Mouse (Mus musculus) forebrain, embryonic 15.5 days (tissue): ENCODE results near the gene Lef1. TPM values are rescaled to one million over a fixed set of nuclear protein-coding genes. Genes with fewer than 3 reads are reported as not detected.

Source experiments
- ATAC-seq: fragments of 200-750 bp; cut with Nextera tagmentation; replicated peaks from 2 replicates; pipeline ENCODE4 v1.8.0; 2017; ENCODE audit warnings: mild to moderate bottlenecking, moderate TSS enrichment, moderate library complexity
- H3K27ac ChIP-seq: fragments of 300-500 bp; sonication (generic); replicated peaks from 2 replicates; pipeline ENCODE4 v1.5.1; 2015; ENCODE audit warnings: mild to moderate bottlenecking, inconsistent platforms
- H3K27me3 ChIP-seq: fragments of 300-500 bp; sonication (generic); 2 replicates; pipeline ENCODE4 v1.6.1; 2015; ENCODE audit warnings: inconsistent platforms
- H3K36me3 ChIP-seq: fragments of 300-500 bp; sonication (generic); 2 replicates; pipeline ENCODE4 v1.6.1; 2015; ENCODE audit warnings: mild to moderate bottlenecking, inconsistent platforms
- H3K4me1 ChIP-seq: fragments of 300-500 bp; sonication (generic); 2 replicates; pipeline ENCODE4 v1.6.1; 2015; ENCODE audit warnings: inconsistent platforms
- H3K4me2 ChIP-seq: fragments of 300-500 bp; sonication (generic); replicated peaks from 2 replicates; pipeline ENCODE4 v1.6.1; 2015; ENCODE audit warnings: mild to moderate bottlenecking, inconsistent platforms
- H3K4me3 ChIP-seq: fragments of 300-500 bp; sonication (generic); 2 replicates; pipeline ENCODE4 v1.5.1; 2015; ENCODE audit warnings: mild to moderate bottlenecking, inconsistent platforms
- H3K9ac ChIP-seq: fragments of 300-500 bp; sonication (generic); replicated peaks from 2 replicates; pipeline ENCODE4 v1.6.1; 2015; ENCODE audit warnings: mild to moderate bottlenecking, inconsistent platforms
- H3K9me3 ChIP-seq: fragments of 300-500 bp; sonication (generic); 2 replicates; pipeline ENCODE4 v1.6.1; 2016; ENCODE audit warnings: inconsistent platforms
- WGBS: fragments of 180-500 bp; shearing (Covaris S2); methylation state at CpG from one replicate; pipeline ENCODE4 v1.1.7; 2015; ENCODE audit warnings: mixed read lengths; 5-methylcytosine and 5-hydroxymethylcytosine counted together
- polyA plus RNA-seq: library from polyadenylated mRNA; unstranded; fragments of >200 nt; fragmentation: Nextera tagmentation; extraction: Ambion mirVana; gene quantifications from 2 replicates; pipeline ENCODE4 v1.2.1, GENCODE M21; 2015

Lef1 gene
- polyA plus RNA-seq, 1 experiment from 2014 or later: 14.3 TPM

DNA sequence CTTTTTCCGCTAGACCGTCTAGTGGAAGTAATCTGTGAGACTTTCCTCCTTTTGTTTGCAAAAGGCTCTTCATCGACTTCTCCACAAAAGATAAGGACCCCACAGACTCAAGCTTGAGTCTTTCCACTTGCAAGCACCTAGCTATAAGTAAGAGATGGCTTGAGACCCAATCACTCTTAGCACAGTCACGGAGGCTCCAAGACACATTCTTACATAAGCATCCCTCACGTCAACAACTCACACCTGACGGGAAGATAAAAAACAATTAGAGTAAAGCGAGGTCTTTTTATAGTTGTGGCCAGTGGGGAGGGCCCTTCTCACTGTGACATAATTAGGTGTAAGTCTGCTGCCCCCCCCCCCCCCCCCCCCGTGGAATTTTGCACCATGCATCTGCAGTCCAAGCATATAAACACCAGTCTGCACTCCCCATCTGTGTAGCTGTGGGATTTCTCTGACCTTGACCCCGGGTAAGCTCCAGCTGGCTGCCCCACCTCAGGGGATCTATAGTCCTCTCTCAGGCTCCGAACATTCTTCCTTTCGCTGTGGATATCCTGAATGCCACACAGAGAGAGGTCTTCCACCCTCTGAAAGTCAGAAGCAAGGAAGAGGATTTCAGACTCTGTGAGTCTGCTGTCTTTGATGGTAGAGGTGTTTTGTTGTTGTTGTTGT is 61.2 kb downstream of the Lef1 start:
- H3K36me3 ChIP-seq: no peaks in the 10 kb centered on the region
- H3K4me3 ChIP-seq: no peak overlapping the region
- no peak overlapping the region for H3K27ac ChIP-seq
- no peaks in the 10 kb centered on the region for H3K27me3 ChIP-seq
- H3K9ac ChIP-seq: no peak overlapping the region
- 55% methylated on average over 11 of the region's 11 CpGs for WGBS
- H3K4me1 ChIP-seq: 0 out of 2 replicates have a peak, but pooled peaks cover 5% of the 10 kb centered on the region
- no peak for ATAC-seq
- H3K9me3 ChIP-seq: no peaks in the 10 kb centered on the region
- H3K4me2 ChIP-seq: no peak overlapping the region

GRCm38 (mm10) chr3:131172293-131172692 is 62.0 kb downstream of the Lef1 start:
- Histone ChIP-seq H3K9me3 (no peaks in the 10 kb centered on the region), H3K27ac (no peak overlapping the region), H3K4me3 (no peak overlapping the region), H3K27me3 (no peaks in the 10 kb centered on the region), H3K4me1 (0 out of 2 replicates have a peak, but pooled peaks cover 5% of the 10 kb centered on the region), H3K4me2 (no peak overlapping the region), H3K9ac (no peak overlapping the region), H3K36me3 (no peaks in the 10 kb centered on the region)
- 87% methylated on average over 4 of the region's 4 CpGs for WGBS
- ATAC-seq: no peak

GRCm38 (mm10) chr3:131181006-131181405 is 70.7 kb downstream of the Lef1 start:
- no peak overlapping the region for H3K4me2 ChIP-seq

GRCm38 (mm10) chr3:131182158-131182557 is 71.9 kb downstream of the Lef1 start:
- Histone ChIP-seq H3K4me2 (no peak overlapping the region), H3K27me3 (no peaks in the 10 kb centered on the region), H3K4me1 (peaks cover 17% of the 10 kb centered on the region), H3K9ac (no peak overlapping the region), H3K27ac (no peak overlapping the region), H3K9me3 (no peaks in the 10 kb centered on the region), H3K36me3 (no peaks in the 10 kb centered on the region), H3K4me3 (no peak overlapping the region)
- ATAC-seq: peak; percentile 55; the same call in 1 of the 2 replicates
- 15% methylated on average over 6 of the region's 6 CpGs for WGBS

More at GRCm38 (mm10) chr3:131181006-131181405, 70.7 kb downstream of the Lef1 start:
- H3K9me3 ChIP-seq: no peaks in the 10 kb centered on the region
- no peaks in the 10 kb centered on the region for H3K36me3 ChIP-seq
- H3K4me3 ChIP-seq: no peak overlapping the region
- H3K27me3 ChIP-seq: no peaks in the 10 kb centered on the region
- no peak overlapping the region for H3K9ac ChIP-seq
- 65% methylated on average over 11 of the region's 11 CpGs for WGBS
- ATAC-seq: no peak
- no peak overlapping the region for H3K27ac ChIP-seq
- H3K4me1 ChIP-seq: peaks cover 17% of the 10 kb centered on the region

- no peaks in the 10 kb centered on the region for H3K27me3 ChIP-seq
- no peak overlapping the region for H3K4me3 ChIP-seq
- H3K9ac ChIP-seq: no peak overlapping the region
- 88% methylated on average over 5 of the region's 5 CpGs for WGBS
- H3K9me3 ChIP-seq: no peaks in the 10 kb centered on the region
- H3K4me2 ChIP-seq: no peak overlapping the region
- H3K27ac ChIP-seq: no peak overlapping the region
- H3K36me3 ChIP-seq: no peaks in the 10 kb centered on the region
- ATAC-seq: no peak
- H3K4me1 ChIP-seq: peaks cover 16% of the 10 kb centered on the region
Measured at GRCm38 (mm10) chr3:131186193-131186592, 75.9 kb downstream of the Lef1 start.

GRCm38 (mm10) chr3:131190239-131190638 is 80.0 kb downstream of the Lef1 start:
- Histone ChIP-seq H3K36me3 (no peaks in the 10 kb centered on the region), H3K27me3 (no peaks in the 10 kb centered on the region), H3K4me3 (no peak overlapping the region), H3K27ac (no peak overlapping the region), H3K4me2 (no peak overlapping the region), H3K9me3 (no peaks in the 10 kb centered on the region), H3K4me1 (0 out of 2 replicates have a peak, but pooled peaks cover 3% of the 10 kb centered on the region), H3K9ac (no peak overlapping the region)
- ATAC-seq: no peak
- WGBS: 43% methylated on average over 11 of the region's 11 CpGs

DNA sequence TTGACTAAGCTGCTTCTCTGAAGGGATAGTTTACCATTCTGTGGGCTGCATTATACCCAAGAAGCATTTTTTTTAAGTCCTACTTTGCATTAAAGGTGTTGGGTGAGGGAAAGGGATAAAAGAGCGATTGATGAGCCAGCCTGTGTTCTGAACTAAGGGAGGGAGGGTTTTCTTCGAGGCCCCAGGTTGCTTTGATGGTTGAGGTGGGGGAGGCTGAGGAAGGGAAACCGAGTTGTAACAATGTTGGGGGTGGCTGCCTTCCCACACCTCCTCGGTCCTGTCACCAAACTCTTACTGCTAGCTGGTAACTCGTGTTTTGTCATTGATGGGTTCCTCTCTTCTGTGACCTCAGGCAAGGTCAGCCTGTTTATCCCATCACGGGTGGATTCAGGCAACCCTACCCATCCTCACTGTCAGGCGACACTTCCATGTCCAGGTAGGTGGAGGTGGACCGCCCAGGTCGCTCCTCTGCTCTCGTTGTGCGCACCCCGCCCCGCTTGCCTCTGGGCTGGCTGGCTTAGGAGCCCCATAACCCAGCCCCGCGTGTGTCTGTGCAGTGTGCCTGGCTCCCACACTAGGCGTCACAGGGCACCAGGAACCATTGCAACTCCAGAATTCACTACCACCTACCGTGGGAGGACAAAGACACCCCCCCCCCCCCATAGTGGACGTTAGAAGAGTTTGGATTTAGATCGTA is 80.5 kb downstream of the Lef1 start:
- H3K4me2 ChIP-seq: no peak overlapping the region
- no peak for ATAC-seq
- no peaks in the 10 kb centered on the region for H3K36me3 ChIP-seq
- H3K4me3 ChIP-seq: no peak overlapping the region
- H3K27me3 ChIP-seq: no peaks in the 10 kb centered on the region
- WGBS: 77% methylated on average over 19 of the region's 19 CpGs
- H3K4me1 ChIP-seq: 0 out of 2 replicates have a peak, but pooled peaks cover 3% of the 10 kb centered on the region
- no peak overlapping the region for H3K9ac ChIP-seq
- no peaks in the 10 kb centered on the region for H3K9me3 ChIP-seq
- H3K27ac ChIP-seq: no peak overlapping the region

- H3K4me3 ChIP-seq: no peak overlapping the region
- 0 out of 2 replicates have a peak, but pooled peaks cover 3% of the 10 kb centered on the region for H3K4me1 ChIP-seq
- no peak overlapping the region for H3K9ac ChIP-seq
- H3K9me3 ChIP-seq: no peaks in the 10 kb centered on the region
- no peak for ATAC-seq
- H3K36me3 ChIP-seq: no peaks in the 10 kb centered on the region
- H3K27ac ChIP-seq: no peak overlapping the region
- no peak overlapping the region for H3K4me2 ChIP-seq
- WGBS: 68% methylated on average over 7 of the region's 7 CpGs
- H3K27me3 ChIP-seq: no peaks in the 10 kb centered on the region
Measured at GRCm38 (mm10) chr3:131191454-131191853, 81.2 kb downstream of the Lef1 start.

GRCm38 (mm10) chr3:131196050-131196449 is 85.8 kb downstream of the Lef1 start:
- Histone ChIP-seq H3K27me3 (no peaks in the 10 kb centered on the region), H3K4me1 (no peaks in the 10 kb centered on the region), H3K9ac (no peak overlapping the region), H3K9me3 (no peaks in the 10 kb centered on the region), H3K4me2 (no peak overlapping the region), H3K27ac (no peak overlapping the region; the same call in 1 of the 2 replicates), H3K4me3 (no peak overlapping the region), H3K36me3 (no peaks in the 10 kb centered on the region)
- WGBS: 48% methylated on average over 10 of the region's 10 CpGs
- ATAC-seq: no peak

GRCm38 (mm10) chr3:131196507-131197019 is 86.3 kb downstream of the Lef1 start:
- no peak for ATAC-seq
- no peaks in the 10 kb centered on the region for H3K36me3 ChIP-seq
- H3K27me3 ChIP-seq: no peaks in the 10 kb centered on the region
- H3K4me3 ChIP-seq: no peak overlapping the region
- H3K9ac ChIP-seq: no peak overlapping the region
- 67% methylated on average over 8 of the region's 8 CpGs for WGBS
- no peak overlapping the region for H3K27ac ChIP-seq
- H3K4me1 ChIP-seq: no peaks in the 10 kb centered on the region
- no peaks in the 10 kb centered on the region for H3K9me3 ChIP-seq
- no peak overlapping the region for H3K4me2 ChIP-seq

DNA sequence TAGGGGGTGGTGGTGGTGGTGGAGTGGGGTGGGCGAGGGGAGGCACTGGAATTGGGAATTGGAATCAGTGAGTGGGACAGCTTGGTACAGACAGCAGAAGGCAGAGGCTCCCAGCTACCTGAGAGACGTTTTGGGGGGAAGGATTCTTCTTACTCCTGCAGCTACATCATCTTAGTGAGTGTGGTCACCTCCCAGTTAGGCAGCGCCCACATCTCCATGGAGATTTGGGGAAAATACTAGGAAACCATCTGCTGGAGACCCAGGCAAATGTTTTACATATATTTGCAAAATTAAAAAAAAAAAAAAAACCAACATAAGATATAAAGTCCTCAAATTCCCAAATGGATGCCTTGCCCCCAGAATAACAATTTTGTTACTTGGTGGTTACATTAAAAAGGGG is 88.7 kb downstream of the Lef1 start:
- WGBS: 81% methylated on average over 3 of the region's 3 CpGs
- H3K9ac ChIP-seq: no peak overlapping the region
- no peak overlapping the region for H3K4me3 ChIP-seq
- H3K4me1 ChIP-seq: no peaks in the 10 kb centered on the region
- no peaks in the 10 kb centered on the region for H3K9me3 ChIP-seq
- H3K36me3 ChIP-seq: no peaks in the 10 kb centered on the region
- ATAC-seq: 0 out of 2 replicates have a peak, but pooled peaks have one; percentile 38
- no peak overlapping the region for H3K4me2 ChIP-seq
- no peaks in the 10 kb centered on the region for H3K27me3 ChIP-seq
- H3K27ac ChIP-seq: no peak overlapping the region

DNA sequence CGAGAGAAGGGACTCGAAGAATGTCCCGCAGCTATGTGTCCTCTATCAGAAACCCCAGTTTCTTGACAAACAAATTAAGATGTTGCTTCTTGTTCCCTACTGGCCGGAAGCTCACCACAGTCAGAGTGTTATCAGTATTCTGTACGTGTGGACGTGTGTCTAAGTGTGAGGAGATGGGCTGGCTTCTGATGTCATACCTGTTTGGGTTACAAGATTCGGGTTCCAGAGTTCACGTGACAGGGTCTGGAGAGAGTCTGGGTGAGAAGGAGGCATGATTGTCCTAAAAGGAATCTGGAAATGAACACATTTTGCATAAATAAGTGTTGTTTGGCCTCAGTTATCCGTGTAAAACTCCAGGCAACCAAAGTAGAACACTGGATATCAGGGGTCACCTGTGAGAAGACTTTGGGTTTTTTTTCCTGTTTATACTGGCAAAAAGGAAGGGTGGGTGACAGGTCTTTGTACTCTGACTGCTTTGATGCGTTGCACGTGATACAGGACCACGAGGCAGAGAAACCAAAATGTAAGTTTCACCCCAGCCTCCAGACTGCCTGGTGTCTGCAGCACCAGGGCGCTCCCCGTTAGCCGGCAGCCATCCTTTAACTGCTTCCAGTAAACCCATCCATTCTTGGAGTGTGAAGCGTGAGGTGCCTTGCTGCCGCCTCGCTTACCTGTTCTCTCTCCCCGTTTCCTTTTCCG is 89.5 kb downstream of the Lef1 start:
- no peak overlapping the region for H3K9ac ChIP-seq
- H3K36me3 ChIP-seq: no peaks in the 10 kb centered on the region
- no peak overlapping the region for H3K4me3 ChIP-seq
- H3K27ac ChIP-seq: no peak overlapping the region
- H3K9me3 ChIP-seq: no peaks in the 10 kb centered on the region
- H3K4me2 ChIP-seq: peak overlapping the region; percentile 4; the same call in 1 of the 2 replicates
- no peaks in the 10 kb centered on the region for H3K4me1 ChIP-seq
- no peaks in the 10 kb centered on the region for H3K27me3 ChIP-seq
- WGBS: 56% methylated on average over 20 of the region's 20 CpGs
- ATAC-seq: no peak
